Mouse (Mus musculus): Measurements from ENCODE around the gene Cmtm1.
"Not testable (repeated sequence)": the region's sequence is repeated elsewhere in the genome, so short reads cannot be mapped to it uniquely, and the experiment has no call there.

GRCm38 (mm10) chr8:104308341-104308740 is 1.6 kb downstream of the Cmtm1 start:
- not testable (repeated sequence) for TF ChIP-seq CTCF, POLR2A (IDR thresholded peaks at IDR 0.05; ENCODE audit: extremely low read depth, insufficient read depth, low read length)
